In the genomic region with DNA sequence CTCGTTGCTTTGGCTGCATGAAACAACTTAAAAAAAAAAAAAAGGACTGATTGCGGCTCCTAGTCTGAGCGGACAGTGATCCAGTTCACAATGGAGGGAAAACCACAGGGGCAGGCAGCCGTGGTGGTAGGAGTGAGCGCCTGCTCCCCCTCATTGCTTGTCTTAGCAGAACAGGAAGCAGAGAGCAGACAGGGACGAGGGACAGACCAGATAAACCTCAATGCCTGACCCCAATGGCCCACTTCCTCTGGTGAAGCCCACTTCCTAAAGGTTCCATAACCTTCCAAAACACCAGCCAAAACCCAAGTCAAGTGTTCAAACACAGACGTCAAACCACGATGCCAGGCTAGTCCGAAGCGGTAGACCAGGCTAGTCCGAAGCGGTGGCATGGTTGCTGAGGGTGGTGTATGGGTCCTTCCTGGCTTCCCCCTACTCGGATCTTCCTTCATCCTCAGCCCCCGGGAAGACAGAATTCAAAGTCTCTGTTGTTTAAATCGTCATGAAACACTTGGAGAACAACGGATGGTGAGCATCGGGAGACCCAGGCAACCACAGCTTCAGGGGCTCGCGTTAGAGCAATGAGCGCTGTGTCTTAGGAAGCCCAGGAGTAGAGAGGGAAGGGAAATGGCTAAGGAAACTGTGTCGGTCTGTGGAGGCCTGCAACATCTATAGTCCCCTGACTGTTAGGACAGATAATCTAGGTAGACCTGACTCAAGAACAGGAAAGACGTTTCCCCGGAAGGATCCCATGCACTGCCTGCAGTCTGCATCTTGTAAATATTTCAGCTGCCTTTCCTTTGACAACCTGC, we compare ENCODE assay signal across 13 mouse cellular contexts. TPM values are rescaled to one million over a fixed set of nuclear protein-coding genes. Genes with fewer than 3 reads are reported as not detected.
DNase-seq lines count a peak whose midpoint lies in the region; ATAC-seq and TF ChIP-seq lines count a peak whose summit lies in the region.
"Had no signal": no experiment of that assay in that cellular context is flagged by ENCODE, and none has a peak within 500 bp of the region (broad histone marks: within the 10 kb centered on the region; RNA-seq: fewer than 3 reads in every experiment).

No protein-coding gene starts in this region.

- 0 out of 2 replicates have a peak, but pooled peaks have one; percentile 17 for TF ChIP-seq POLR2A in olfactory bulb, adult 2 months (IDR thresholded peaks at IDR 0.05; ENCODE audit: insufficient read depth, low read depth, low read length)

- 68% methylated on average over 23 of the region's 23 CpGs for WGBS in heart, embryonic 12.5 days
- WGBS in limb, embryonic 12.5 days: 84% methylated on average over 23 of the region's 23 CpGs
- WGBS in olfactory bulb, adult 2 months: 88% methylated on average over 23 of the region's 23 CpGs

- DNase-seq in heart, adult 18-20 months: no peak
- no peak for DNase-seq in urinary bladder, adult 18-20 months (ENCODE audit: low spot score in 2 of 2)
- DNase-seq in retina, embryonic 14.5 days (ENCODE audit: low spot score): no peak
- DNase-seq in lung, postnatal 25 days (ENCODE audit: low spot score): no peak
- DNase-seq: cerebellum, adult 2 months had no signal

- no peaks in the 10 kb centered on the region for H3K27me3 ChIP-seq in heart, embryonic 12.5 days (replicated peaks)
- no peaks in the 10 kb centered on the region for H3K27me3 ChIP-seq in limb, embryonic 12.5 days
- H3K27me3 ChIP-seq: CH12.LX; kidney, embryonic 15.5 days; neural tube, embryonic 13.5 days had no signal

- peaks cover 12% of the 10 kb centered on the region for H3K4me1 ChIP-seq in heart, embryonic 12.5 days (replicated peaks)
- peaks cover 11% of the 10 kb centered on the region for H3K4me1 ChIP-seq in limb, embryonic 12.5 days (replicated peaks)
- peaks cover 16% of the 10 kb centered on the region for H3K4me1 ChIP-seq in olfactory bulb, adult 2 months (ENCODE audit: control insufficient read depth, insufficient read depth, low read length)

- H3K27ac ChIP-seq in heart, embryonic 12.5 days (ENCODE audit: poor library complexity, severe bottlenecking): peak overlapping the region; percentile 37
- H3K27ac ChIP-seq in limb, embryonic 12.5 days: 0 out of 2 replicates have a peak overlapping the region, but pooled peaks have one; percentile 56
- no peak overlapping the region for H3K27ac ChIP-seq in olfactory bulb, adult 2 months (ENCODE audit: insufficient read depth, low read depth, low read length)
- H3K27ac ChIP-seq: left cerebral cortex, adult 2 months; neural tube, embryonic 13.5 days had no signal

- H3K9ac ChIP-seq in heart, embryonic 12.5 days: no peak overlapping the region
- no peak overlapping the region for H3K9ac ChIP-seq in limb, embryonic 12.5 days (replicated peaks)
- H3K9ac ChIP-seq: kidney, embryonic 15.5 days; neural tube, embryonic 13.5 days had no signal

- TF ChIP-seq CTCF in olfactory bulb, adult 2 months (IDR thresholded peaks at IDR 0.05; ENCODE audit: insufficient read depth, low read depth, low read length): no peak

- no peaks in the 10 kb centered on the region for H3K36me3 ChIP-seq in heart, embryonic 12.5 days
- no peaks in the 10 kb centered on the region for H3K36me3 ChIP-seq in limb, embryonic 12.5 days
- H3K36me3 ChIP-seq: kidney, embryonic 15.5 days; neural tube, embryonic 13.5 days had no signal

- H3K9me3 ChIP-seq in heart, embryonic 12.5 days (replicated peaks): no peaks in the 10 kb centered on the region
- H3K9me3 ChIP-seq in limb, embryonic 12.5 days: no peaks in the 10 kb centered on the region
- H3K9me3 ChIP-seq: kidney, embryonic 15.5 days; neural tube, embryonic 13.5 days had no signal

- H3K4me3 ChIP-seq in heart, embryonic 12.5 days: no peak overlapping the region
- H3K4me3 ChIP-seq in limb, embryonic 12.5 days (replicated peaks): no peak overlapping the region
- H3K4me3 ChIP-seq in olfactory bulb, adult 2 months (ENCODE audit: insufficient read depth, low read depth, low read length): no peak overlapping the region
- H3K4me3 ChIP-seq: kidney, embryonic 15.5 days; left cerebral cortex, adult 2 months; neural tube, embryonic 13.5 days had no signal

- peak; percentile 59; the same call in 1 of the 2 replicates for ATAC-seq in heart, embryonic 12.5 days (ENCODE audit: insufficient number of reproducible peaks, low FRiP score)
- peak; percentile 43 for ATAC-seq in CD4-positive, CD25-positive, alpha-beta regulatory T cell, adult 4 months
- no peak for ATAC-seq in limb, embryonic 12.5 days (ENCODE audit: insufficient number of reproducible peaks, insufficient read depth, low FRiP score, low TSS enrichment, low read depth)

- no peak overlapping the region for H3K4me2 ChIP-seq in heart, embryonic 12.5 days
- H3K4me2 ChIP-seq in limb, embryonic 12.5 days: no peak overlapping the region
- H3K4me2 ChIP-seq: neural tube, embryonic 13.5 days had no signal

RNA-seq across cellular contexts. Expression of a gene that starts 37.8 kb away (rescaled TPM):
- 93.8 and 99.8 TPM in 2 replicates for polyA plus RNA-seq in heart, embryonic 12.5 days (2016; fragmentation: Nextera tagmentation; extraction: Ambion mirVana)
- total RNA-seq in heart, adult 18-20 months (2021): 10 to 100 TPM; 22.8 to 39.0 TPM
- 1,000 to 10,000 TPM; 2,618 to 2,837 TPM for polyA plus RNA-seq in CD4-positive, CD25-positive, alpha-beta regulatory T cell, adult 4 months (2017; shearing (Covaris generic))
- 33.9 and 42.1 TPM in 2 replicates for polyA plus RNA-seq in limb, embryonic 12.5 days (2016; fragmentation: Nextera tagmentation; extraction: Ambion mirVana)
- 393 TPM in 1 of 2 replicates, not detected in the other for polyA plus RNA-seq in olfactory bulb, adult 2 months (2012; ENCODE audit: insufficient read depth, insufficient read length, low replicate concordance, missing spikeins)

RNA-seq across cellular contexts. Expression of a gene that starts 55.8 kb away (rescaled TPM):
- 0.22 TPM in 1 of 2 replicates, not detected in the other for polyA plus RNA-seq in heart, embryonic 12.5 days (2016; fragmentation: Nextera tagmentation; extraction: Ambion mirVana)
- not detected for total RNA-seq in heart, adult 18-20 months (2021)
- polyA plus RNA-seq in CD4-positive, CD25-positive, alpha-beta regulatory T cell, adult 4 months (2017; shearing (Covaris generic)): under 1 TPM; 0.05 to 0.10 TPM
- 0.23 TPM in 1 of 2 replicates, not detected in the other for polyA plus RNA-seq in limb, embryonic 12.5 days (2016; fragmentation: Nextera tagmentation; extraction: Ambion mirVana)
- polyA plus RNA-seq in olfactory bulb, adult 2 months (2012; ENCODE audit: insufficient read depth, insufficient read length, low replicate concordance, missing spikeins): not detected in 2 replicates
- polyA plus RNA-seq: neural tube, embryonic 13.5 days had no signal

RNA-seq across cellular contexts. Expression of a gene that starts 57.5 kb away (rescaled TPM):
- polyA plus RNA-seq in heart, embryonic 12.5 days (2016; fragmentation: Nextera tagmentation; extraction: Ambion mirVana): 0.98 and 1.0 TPM in 2 replicates
- total RNA-seq in heart, adult 18-20 months (2021): not detected
- polyA plus RNA-seq in CD4-positive, CD25-positive, alpha-beta regulatory T cell, adult 4 months (2017; shearing (Covaris generic)): 1 to 10 TPM; 2.9 to 3.1 TPM
- 0.15 and 0.33 TPM in 2 replicates for polyA plus RNA-seq in limb, embryonic 12.5 days (2016; fragmentation: Nextera tagmentation; extraction: Ambion mirVana)
- not detected in 2 replicates for polyA plus RNA-seq in olfactory bulb, adult 2 months (2012; ENCODE audit: insufficient read depth, insufficient read length, low replicate concordance, missing spikeins)
- polyA plus RNA-seq: neural tube, embryonic 13.5 days had no signal
